Mouse (Mus musculus): ENCODE results near the gene Slc6a12. TPM values are rescaled to one million over a fixed set of nuclear protein-coding genes. Genes with fewer than 3 reads are reported as not detected.
A peak's percentile ranks its signal among the peaks of the same experiment; 100 is the strongest.
"Not testable (repeated sequence)": the region's sequence is repeated elsewhere in the genome, so short reads cannot be mapped to it uniquely, and the experiment has no call there.

Slc6a12 gene
- polyA plus RNA-seq, 1 experiment: 1.7 TPM

- not testable (repeated sequence) for H3K27me3 ChIP-seq (ENCODE audit: control insufficient read depth, insufficient read depth, low read length); H3K4me3 ChIP-seq (ENCODE audit: control insufficient read depth, low read depth, low read length); H3K4me1 ChIP-seq (ENCODE audit: control insufficient read depth, insufficient read depth, low read length); H3K36me3 ChIP-seq (ENCODE audit: control insufficient read depth, insufficient read depth, low read length); H3K27ac ChIP-seq (ENCODE audit: control insufficient read depth, insufficient read depth, low read depth, low read length)
- peak; percentile 31; the same call in 1 of the 2 replicates for TF ChIP-seq CTCF (IDR thresholded peaks at IDR 0.05; ENCODE audit: control insufficient read depth, insufficient read depth, insufficient replicate concordance, low read depth, low read length)
Observed at GRCm38 (mm10) chr6:121366537-121366936, 23.7 kb downstream of the Slc6a12 start.

- peaks cover 5% of the 10 kb centered on the region; the same call in 1 of the 2 replicates for H3K4me1 ChIP-seq (ENCODE audit: control insufficient read depth, insufficient read depth, low read length)
- no peak overlapping the region for H3K4me3 ChIP-seq (ENCODE audit: control insufficient read depth, low read depth, low read length)
- no peaks in the 10 kb centered on the region for H3K27me3 ChIP-seq (ENCODE audit: control insufficient read depth, insufficient read depth, low read length)
- TF ChIP-seq CTCF (IDR thresholded peaks at IDR 0.05; ENCODE audit: control insufficient read depth, insufficient read depth, insufficient replicate concordance, low read depth, low read length) (no peak), POLR2A (IDR thresholded peaks at IDR 0.05; ENCODE audit: control insufficient read depth, low read depth, low read length) (no peak)
- no peak overlapping the region for H3K27ac ChIP-seq (ENCODE audit: control insufficient read depth, insufficient read depth, low read depth, low read length)
- H3K36me3 ChIP-seq (ENCODE audit: control insufficient read depth, insufficient read depth, low read length): no peaks in the 10 kb centered on the region
Observed at GRCm38 (mm10) chr6:121367099-121367498, 24.2 kb downstream of the Slc6a12 start.

- Histone ChIP-seq H3K27me3 (ENCODE audit: control insufficient read depth, insufficient read depth, low read length) (no peaks in the 10 kb centered on the region), H3K4me3 (ENCODE audit: control insufficient read depth, low read depth, low read length) (no peak overlapping the region), H3K36me3 (ENCODE audit: control insufficient read depth, insufficient read depth, low read length) (no peaks in the 10 kb centered on the region), H3K4me1 (ENCODE audit: control insufficient read depth, insufficient read depth, low read length) (no peaks in the 10 kb centered on the region), H3K27ac (ENCODE audit: control insufficient read depth, insufficient read depth, low read depth, low read length) (no peak overlapping the region)
- TF ChIP-seq POLR2A (IDR thresholded peaks at IDR 0.05; ENCODE audit: control insufficient read depth, low read depth, low read length): no peak
- TF ChIP-seq CTCF (IDR thresholded peaks at IDR 0.05; ENCODE audit: control insufficient read depth, insufficient read depth, insufficient replicate concordance, low read depth, low read length): no peak
Observed at GRCm38 (mm10) chr6:121371197-121371980, 28.5 kb downstream of the Slc6a12 start.

- Histone ChIP-seq H3K4me3 (ENCODE audit: control insufficient read depth, low read depth, low read length) (no peak overlapping the region), H3K36me3 (ENCODE audit: control insufficient read depth, insufficient read depth, low read length) (no peaks in the 10 kb centered on the region), H3K27me3 (ENCODE audit: control insufficient read depth, insufficient read depth, low read length) (no peaks in the 10 kb centered on the region), H3K27ac (ENCODE audit: control insufficient read depth, insufficient read depth, low read depth, low read length) (no peak overlapping the region), H3K4me1 (ENCODE audit: control insufficient read depth, insufficient read depth, low read length) (no peaks in the 10 kb centered on the region)
- TF ChIP-seq POLR2A (IDR thresholded peaks at IDR 0.05; ENCODE audit: control insufficient read depth, low read depth, low read length) (no peak), CTCF (IDR thresholded peaks at IDR 0.05; ENCODE audit: control insufficient read depth, insufficient read depth, insufficient replicate concordance, low read depth, low read length) (no peak)
Observed at GRCm38 (mm10) chr6:121376159-121376558, 33.3 kb downstream of the Slc6a12 start.

- no peak for TF ChIP-seq POLR2A (IDR thresholded peaks at IDR 0.05; ENCODE audit: control insufficient read depth, low read depth, low read length)
- no peak for TF ChIP-seq CTCF (IDR thresholded peaks at IDR 0.05; ENCODE audit: control insufficient read depth, insufficient read depth, insufficient replicate concordance, low read depth, low read length)
- H3K36me3 ChIP-seq (ENCODE audit: control insufficient read depth, insufficient read depth, low read length): no peaks in the 10 kb centered on the region
Observed at GRCm38 (mm10) chr6:121378256-121378655, 35.4 kb downstream of the Slc6a12 start.

GRCm38 (mm10) chr6:121380576-121380975 lies 37.7 kb downstream of the Slc6a12 start:
- TF ChIP-seq POLR2A (IDR thresholded peaks at IDR 0.05; ENCODE audit: control insufficient read depth, low read depth, low read length): no peak
- TF ChIP-seq CTCF (IDR thresholded peaks at IDR 0.05; ENCODE audit: control insufficient read depth, insufficient read depth, insufficient replicate concordance, low read depth, low read length): no peak
- Histone ChIP-seq H3K4me3 (ENCODE audit: control insufficient read depth, low read depth, low read length) (no peak overlapping the region), H3K4me1 (ENCODE audit: control insufficient read depth, insufficient read depth, low read length) (no peaks in the 10 kb centered on the region), H3K27me3 (ENCODE audit: control insufficient read depth, insufficient read depth, low read length) (no peaks in the 10 kb centered on the region), H3K27ac (ENCODE audit: control insufficient read depth, insufficient read depth, low read depth, low read length) (no peak overlapping the region), H3K36me3 (ENCODE audit: control insufficient read depth, insufficient read depth, low read length) (no peaks in the 10 kb centered on the region)

More at GRCm38 (mm10) chr6:121378256-121378655, 35.4 kb downstream of the Slc6a12 start:
- H3K4me3 ChIP-seq (ENCODE audit: control insufficient read depth, low read depth, low read length): no peak overlapping the region
- H3K27me3 ChIP-seq (ENCODE audit: control insufficient read depth, insufficient read depth, low read length): no peaks in the 10 kb centered on the region
- no peaks in the 10 kb centered on the region for H3K4me1 ChIP-seq (ENCODE audit: control insufficient read depth, insufficient read depth, low read length)
- H3K27ac ChIP-seq (ENCODE audit: control insufficient read depth, insufficient read depth, low read depth, low read length): no peak overlapping the region

GRCm38 (mm10) chr6:121382071-121382470 lies 39.2 kb downstream of the Slc6a12 start:
- no peaks in the 10 kb centered on the region for H3K27me3 ChIP-seq (ENCODE audit: control insufficient read depth, insufficient read depth, low read length)
- no peaks in the 10 kb centered on the region for H3K4me1 ChIP-seq (ENCODE audit: control insufficient read depth, insufficient read depth, low read length)
- TF ChIP-seq CTCF (IDR thresholded peaks at IDR 0.05; ENCODE audit: control insufficient read depth, insufficient read depth, insufficient replicate concordance, low read depth, low read length): no peak
- no peak for TF ChIP-seq POLR2A (IDR thresholded peaks at IDR 0.05; ENCODE audit: control insufficient read depth, low read depth, low read length)
- H3K27ac ChIP-seq (ENCODE audit: control insufficient read depth, insufficient read depth, low read depth, low read length): no peak overlapping the region
- H3K4me3 ChIP-seq (ENCODE audit: control insufficient read depth, low read depth, low read length): no peak overlapping the region
- H3K36me3 ChIP-seq (ENCODE audit: control insufficient read depth, insufficient read depth, low read length): no peaks in the 10 kb centered on the region

All from testis, adult 2 months (tissue).